Mouse (Mus musculus) embryonic facial prominence, embryonic 11.5 days (tissue): Measurements from ENCODE around the gene Dglucy. TPM values are rescaled to one million over a fixed set of nuclear protein-coding genes. Genes with fewer than 3 reads are reported as not detected.

Experiments used
- ATAC-seq: fragments of 200-750 bp; cut with Nextera tagmentation; replicated peaks from 2 replicates; pipeline ENCODE4 v1.8.0; 2017; ENCODE audit warnings: low read depth; ENCODE audit not compliant: insufficient number of reproducible peaks, low FRiP score, low TSS enrichment
- DNase-seq: peaks from one replicate; pipeline ENCODE4 v3.0.0-alpha.2; 2015; ENCODE audit warnings: low spot score
- H3K27ac ChIP-seq: fragments of 300-500 bp; sonication (generic); replicated peaks from 2 replicates; pipeline ENCODE4 v1.5.1; 2014; ENCODE audit warnings: mild to moderate bottlenecking, low read depth, low read length, control low read depth
- H3K27me3 ChIP-seq: fragments of 300-500 bp; sonication (generic); 2 replicates; pipeline ENCODE4 v1.6.1; 2014; ENCODE audit warnings: mild to moderate bottlenecking, low read length, moderate library complexity, mixed read lengths; ENCODE audit not compliant: control insufficient read depth, insufficient read depth
- H3K36me3 ChIP-seq: fragments of 300-500 bp; sonication (generic); replicated peaks from 2 replicates; pipeline ENCODE4 v1.6.1; 2014; ENCODE audit warnings: low read depth, mild to moderate bottlenecking, low read length, moderate library complexity, mixed read lengths; ENCODE audit not compliant: control insufficient read depth, insufficient read depth
- H3K4me1 ChIP-seq: fragments of 300-500 bp; sonication (generic); 2 replicates; pipeline ENCODE4 v1.6.1; 2014; ENCODE audit warnings: low read length, mixed read lengths; ENCODE audit not compliant: control insufficient read depth, insufficient read depth
- H3K4me2 ChIP-seq: fragments of 300-500 bp; sonication (generic); 2 replicates; pipeline ENCODE4 v1.6.1; 2014; ENCODE audit warnings: low read depth, mild to moderate bottlenecking, control low read depth, low read length, moderate library complexity
- H3K4me3 ChIP-seq: fragments of 300-500 bp; sonication (generic); 2 replicates; pipeline ENCODE4 v1.5.1; 2014; ENCODE audit warnings: low read depth, low read length, control low read depth
- H3K9ac ChIP-seq: fragments of 300-500 bp; sonication (generic); replicated peaks from 2 replicates; pipeline ENCODE4 v1.6.1; 2014; ENCODE audit warnings: mild to moderate bottlenecking, control low read depth, low read length
- H3K9me3 ChIP-seq: fragments of 300-500 bp; sonication (generic); replicated peaks from 2 replicates; pipeline ENCODE4 v1.6.1; 2016; ENCODE audit warnings: mild to moderate bottlenecking, low read length, inconsistent platforms, mixed read lengths; ENCODE audit not compliant: control insufficient read depth
- WGBS: fragments of 180-500 bp; shearing (Covaris S2); extraction: QIAGEN DNeasy Blood & Tissue Kit; methylation state at CpG from one replicate; pipeline ENCODE4 v1.1.7; 2014; 5-methylcytosine and 5-hydroxymethylcytosine counted together
- polyA plus RNA-seq: library from polyadenylated mRNA; unstranded; fragments of >200 nt; fragmentation: Nextera tagmentation; extraction: Ambion mirVana; gene quantifications from 2 replicates; pipeline ENCODE4 v1.2.1, GENCODE M21; 2014

The Dglucy gene
- polyA plus RNA-seq, 1 experiment from 2014 or later: 1.2 TPM

GRCm38 (mm10) chr12:100813901-100814300 lies 35.0 kb downstream of the Dglucy start:
- no peak for ATAC-seq
- no peaks in the 10 kb centered on the region for H3K27me3 ChIP-seq
- H3K9ac ChIP-seq: no peak overlapping the region
- H3K4me1 ChIP-seq: no peaks in the 10 kb centered on the region
- H3K4me3 ChIP-seq: no peak overlapping the region
- no peak overlapping the region for H3K27ac ChIP-seq
- H3K36me3 ChIP-seq: no peaks in the 10 kb centered on the region
- DNase-seq: no peak
- H3K4me2 ChIP-seq: no peak overlapping the region
- no peaks in the 10 kb centered on the region for H3K9me3 ChIP-seq
- WGBS: 90% methylated on average over 2 of the region's 2 CpGs

- no peaks in the 10 kb centered on the region for H3K9me3 ChIP-seq
- 82% methylated on average over 3 of the region's 3 CpGs for WGBS
- no peak overlapping the region for H3K9ac ChIP-seq
Observed at GRCm38 (mm10) chr12:100814671-100815070, 35.8 kb downstream of the Dglucy start.

GRCm38 (mm10) chr12:100816906-100817305 lies 38.0 kb downstream of the Dglucy start:
- H3K27ac ChIP-seq: no peak overlapping the region
- H3K9me3 ChIP-seq: no peaks in the 10 kb centered on the region
- H3K27me3 ChIP-seq: no peaks in the 10 kb centered on the region
- DNase-seq (no peak), ATAC-seq (no peak)
- no peak overlapping the region for H3K4me3 ChIP-seq
- no peaks in the 10 kb centered on the region for H3K36me3 ChIP-seq
- H3K9ac ChIP-seq: no peak overlapping the region
- WGBS: 88% methylated on average over 5 of the region's 5 CpGs
- no peak overlapping the region for H3K4me2 ChIP-seq
- H3K4me1 ChIP-seq: no peaks in the 10 kb centered on the region

More at GRCm38 (mm10) chr12:100814671-100815070, 35.8 kb downstream of the Dglucy start:
- Histone ChIP-seq H3K27ac (no peak overlapping the region), H3K36me3 (no peaks in the 10 kb centered on the region), H3K4me2 (no peak overlapping the region), H3K4me3 (no peak overlapping the region), H3K27me3 (no peaks in the 10 kb centered on the region), H3K4me1 (no peaks in the 10 kb centered on the region)
- DNase-seq (no peak), ATAC-seq (no peak)

GRCm38 (mm10) chr12:100819965-100820364 lies 41.1 kb downstream of the Dglucy start:
- Histone ChIP-seq H3K9me3 (no peaks in the 10 kb centered on the region), H3K4me3 (no peak overlapping the region), H3K36me3 (no peaks in the 10 kb centered on the region), H3K27ac (no peak overlapping the region), H3K4me1 (no peaks in the 10 kb centered on the region), H3K4me2 (no peak overlapping the region), H3K27me3 (no peaks in the 10 kb centered on the region), H3K9ac (no peak overlapping the region)
- ATAC-seq (no peak), DNase-seq (no peak)

- DNase-seq (no peak), ATAC-seq (no peak)
- H3K27me3 ChIP-seq: no peaks in the 10 kb centered on the region
- no peaks in the 10 kb centered on the region for H3K36me3 ChIP-seq
- no peaks in the 10 kb centered on the region for H3K9me3 ChIP-seq
- H3K4me3 ChIP-seq: no peak overlapping the region
- H3K9ac ChIP-seq: no peak overlapping the region
- no peaks in the 10 kb centered on the region for H3K4me1 ChIP-seq
- H3K27ac ChIP-seq: no peak overlapping the region
- WGBS: 77% methylated on average over 2 of the region's 2 CpGs
- no peak overlapping the region for H3K4me2 ChIP-seq
Observed at GRCm38 (mm10) chr12:100831021-100831420, 52.2 kb downstream of the Dglucy start.

- no peak for ATAC-seq
Observed at GRCm38 (mm10) chr12:100831629-100832325, 52.9 kb downstream of the Dglucy start.

GRCm38 (mm10) chr12:100837208-100837607 lies 58.4 kb downstream of the Dglucy start:
- no peak overlapping the region for H3K4me3 ChIP-seq
- WGBS: 87% methylated on average over 3 of the region's 3 CpGs
- no peak overlapping the region for H3K27ac ChIP-seq
- no peaks in the 10 kb centered on the region for H3K9me3 ChIP-seq
- H3K36me3 ChIP-seq: no peaks in the 10 kb centered on the region
- H3K4me2 ChIP-seq: no peak overlapping the region
- DNase-seq: no peak
- H3K4me1 ChIP-seq: no peaks in the 10 kb centered on the region
- no peak overlapping the region for H3K9ac ChIP-seq
- no peaks in the 10 kb centered on the region for H3K27me3 ChIP-seq
- ATAC-seq: no peak

More at GRCm38 (mm10) chr12:100831629-100832325, 52.9 kb downstream of the Dglucy start:
- Histone ChIP-seq H3K4me3 (no peak overlapping the region), H3K36me3 (no peaks in the 10 kb centered on the region), H3K9me3 (no peaks in the 10 kb centered on the region), H3K27me3 (no peaks in the 10 kb centered on the region), H3K9ac (no peak overlapping the region), H3K4me2 (no peak overlapping the region), H3K4me1 (no peaks in the 10 kb centered on the region), H3K27ac (no peak overlapping the region)
- WGBS: 32% methylated on average over 8 of the region's 8 CpGs
- DNase-seq: no peak

- Histone ChIP-seq H3K27ac (no peak overlapping the region), H3K36me3 (no peaks in the 10 kb centered on the region), H3K27me3 (no peaks in the 10 kb centered on the region), H3K4me1 (no peaks in the 10 kb centered on the region), H3K4me2 (no peak overlapping the region), H3K9ac (no peak overlapping the region), H3K4me3 (no peak overlapping the region), H3K9me3 (no peaks in the 10 kb centered on the region)
- 30% methylated on average over 8 of the region's 8 CpGs for WGBS
- DNase-seq: no peak
- ATAC-seq: no peak
Observed at GRCm38 (mm10) chr12:100839079-100839600, 60.3 kb downstream of the Dglucy start.
